ENCODE assay signal across 25 mouse cellular contexts in genomic region chr14:41030989-41031513, GRCm38 (mm10). TPM values are rescaled to one million over a fixed set of nuclear protein-coding genes. Genes with fewer than 3 reads are reported as not detected.
A peak's percentile ranks its signal among the peaks of the same experiment; 100 is the strongest.
DNase-seq lines count a peak whose midpoint lies in the region; ATAC-seq and TF ChIP-seq lines count a peak whose summit lies in the region.
"Had no signal": no experiment of that assay in that cellular context is flagged by ENCODE, and none has a peak within 500 bp of the region (broad histone marks: within the 10 kb centered on the region; RNA-seq: fewer than 3 reads in every experiment).

No protein-coding gene starts in this region.

- no peak overlapping the region for H3K27ac ChIP-seq in CH12.LX (ENCODE audit: insufficient read depth, low read depth)
- no peak overlapping the region for H3K27ac ChIP-seq in forebrain, embryonic 10.5 days
- H3K27ac ChIP-seq in thymus, adult 2 months (ENCODE audit: control insufficient read depth, insufficient read depth, low read length): no peak overlapping the region
- H3K27ac ChIP-seq: embryonic facial prominence, embryonic 10.5 days; embryonic facial prominence, embryonic 12.5 days; forebrain, embryonic 12.5 days had no signal

- H3K4me2 ChIP-seq in CH12.LX (ENCODE audit: insufficient read depth, low read depth, poor library complexity, severe bottlenecking): no peak overlapping the region
- H3K4me2 ChIP-seq: embryonic facial prominence, embryonic 12.5 days; forebrain, embryonic 12.5 days had no signal

- no peak for TF ChIP-seq CTCF in CH12.LX (conservative IDR thresholded peaks at IDR 0.05 in 1 of 2, IDR thresholded peaks at IDR 0.05 in 1 of 2; ENCODE audit: low read depth in 2 of 2, low read length in 2 of 2)
- no peak for TF ChIP-seq CTCF in Patski (IDR thresholded peaks at IDR 0.05)
- TF ChIP-seq CTCF in thymus, adult 2 months (IDR thresholded peaks at IDR 0.05; ENCODE audit: borderline replicate concordance, control insufficient read depth, extremely low read depth, insufficient read depth, low read length, poor library complexity): no peak

- in situ Hi-C loops in CH12.LX (cut with MboI; ENCODE audit: low pct_ligation_motif_present, low pct_unique_long_range_greater_than_20kb, low sequenced_read_pairs): loop anchor here (10.0 kb wide), 1 partner anchor 116 kb away; no protein-coding TSS in a partner anchor
- in situ Hi-C loops in Patski (cut with MboI; ENCODE audit: low pct_unique_long_range_greater_than_20kb): loop anchor here (5.0 to 25.0 kb wide), 3 partner anchors 54 to 1494 kb away; no protein-coding TSS in a partner anchor

- TF ChIP-seq EP300 in CH12.LX (IDR thresholded peaks at IDR 0.05; ENCODE audit: low read length): peak; percentile 26; the same call in 1 of the 2 replicates

- WGBS in forebrain, embryonic 10.5 days: 94% methylated on average over 6 of the region's 6 CpGs
- 94% methylated on average over 6 of the region's 6 CpGs for WGBS in thymus, adult 2 months

- no peak for TF ChIP-seq POLR2A in CH12.LX (IDR thresholded peaks at IDR 0.05; ENCODE audit: low read depth, low read length)
- no peak for TF ChIP-seq POLR2A in thymus, adult 2 months (IDR thresholded peaks at IDR 0.05; ENCODE audit: control insufficient read depth, extremely low read depth, insufficient read depth, low read length, poor library complexity)

- DNase-seq in 3T3-L1 (ENCODE audit: low read depth, low spot score) (peak; percentile 44), CH12.LX (ENCODE audit: extremely low read depth) (no peak), Patski (ENCODE audit: low read depth, low spot score) (no peak)
- no peak for DNase-seq in forebrain, embryonic 10.5 days (ENCODE audit: extremely low spot score, low spot score)
- no peak for DNase-seq in heart, adult 18-20 months
- DNase-seq in thymus, adult 2 months: no peak
- DNase-seq: adrenal gland, adult 2 months; adrenal gland, postnatal 10 days; adrenal gland, postnatal 25 days; B cell, adult 2 months; cerebellum, adult 11 months; cerebellum, adult 18-20 months; cerebellum, adult 8-10 months; cerebellum, adult 9-11 months; cerebellum, postnatal 14 days; cerebellum, postnatal 36 days had no signal

- POLR2A ChIA-PET in Patski (lab: Charles Lee): interaction anchor here (1.5 kb wide), 1 partner anchor 19 kb away, joined by 3 read pairs; no protein-coding TSS in a partner anchor

- peaks cover 2 to 25% of the 10 kb centered on the region in 2 experiments; a peak in 3 of 4 replicates for H3K4me1 ChIP-seq in CH12.LX (ENCODE audit: control insufficient read depth in 1 of 2, insufficient read depth in 2 of 2)
- no peaks in the 10 kb centered on the region for H3K4me1 ChIP-seq in forebrain, embryonic 10.5 days
- H3K4me1 ChIP-seq in thymus, adult 2 months (replicated peaks; ENCODE audit: control insufficient read depth, insufficient read depth, low read length): no peaks in the 10 kb centered on the region
- H3K4me1 ChIP-seq: embryonic facial prominence, embryonic 10.5 days; embryonic facial prominence, embryonic 12.5 days; forebrain, embryonic 12.5 days had no signal

- no peak overlapping the region for H3K9ac ChIP-seq in CH12.LX (ENCODE audit: insufficient read depth, low read depth)
- H3K9ac ChIP-seq: embryonic facial prominence, embryonic 12.5 days; forebrain, embryonic 12.5 days had no signal

- dilution Hi-C loops in CH12.LX (cut with MboI; ENCODE audit: extremely low pct_ligation_motif_present, extremely low pct_unique_long_range_greater_than_20kb, low sequenced_read_pairs): no loop called here

- H3K9me3 ChIP-seq in CH12.LX (replicated peaks; ENCODE audit: low read length): no peaks in the 10 kb centered on the region
- no peaks in the 10 kb centered on the region for H3K9me3 ChIP-seq in forebrain, embryonic 10.5 days
- H3K9me3 ChIP-seq: embryonic facial prominence, embryonic 10.5 days; embryonic facial prominence, embryonic 12.5 days; forebrain, embryonic 12.5 days had no signal

- no peak overlapping the region for H3K4me3 ChIP-seq in CH12.LX (replicated peaks in 1 of 3; ENCODE audit: low read depth in 2 of 3, low read length in 2 of 3, poor library complexity in 1 of 3)
- H3K4me3 ChIP-seq in forebrain, embryonic 10.5 days: no peak overlapping the region
- no peak overlapping the region for H3K4me3 ChIP-seq in thymus, adult 2 months (ENCODE audit: control insufficient read depth, insufficient read depth, low read length)
- H3K4me3 ChIP-seq: embryonic facial prominence, embryonic 10.5 days; embryonic facial prominence, embryonic 12.5 days; forebrain, embryonic 12.5 days had no signal

- H3K27me3 ChIP-seq in CH12.LX (replicated peaks) (no peaks in the 10 kb centered on the region), Patski (no peaks in the 10 kb centered on the region)
- H3K27me3 ChIP-seq in forebrain, embryonic 10.5 days (ENCODE audit: poor library complexity, severe bottlenecking): no peaks in the 10 kb centered on the region
- no peaks in the 10 kb centered on the region for H3K27me3 ChIP-seq in thymus, adult 2 months (ENCODE audit: control insufficient read depth, insufficient read depth, low read length)
- H3K27me3 ChIP-seq: embryonic facial prominence, embryonic 12.5 days had no signal

- no peaks in the 10 kb centered on the region for H3K36me3 ChIP-seq in CH12.LX (replicated peaks in 1 of 2; ENCODE audit: control insufficient read depth in 1 of 2, insufficient read depth in 1 of 2, low read length in 1 of 2)
- H3K36me3 ChIP-seq in forebrain, embryonic 10.5 days (replicated peaks): no peaks in the 10 kb centered on the region
- no peaks in the 10 kb centered on the region for H3K36me3 ChIP-seq in thymus, adult 2 months (ENCODE audit: control insufficient read depth, insufficient read depth, low read length)
- H3K36me3 ChIP-seq: embryonic facial prominence, embryonic 10.5 days; embryonic facial prominence, embryonic 12.5 days; forebrain, embryonic 12.5 days had no signal

- H3K79me2 ChIP-seq in CH12.LX (replicated peaks; ENCODE audit: control insufficient read depth, extremely low read depth, insufficient read depth, poor library complexity, severe bottlenecking): no peaks in the 10 kb centered on the region

- CTCF ChIA-PET in Patski (lab: Charles Lee): interaction anchor here (1.0 to 2.0 kb wide), 7 partner anchors 11 to 57 kb away, joined by 3 to 15 read pairs (median 3); partner anchors contain the start of gene Fam213a

- ATAC-seq in Patski: peak; percentile 60
- ATAC-seq: CD4-positive, CD25-positive, alpha-beta regulatory T cell, adult 4 months; forebrain, embryonic 14.5 days; forebrain, embryonic 16.5 days had no signal

- no peak for TF ChIP-seq RAD21 in CH12.LX (IDR thresholded peaks at IDR 0.05; ENCODE audit: low read depth, low read length)

TF ChIP-seq in CH12.LX, 34 proteins besides CTCF, POLR2A, EP300 and RAD21:
- TF ChIP-seq GABPA (IDR thresholded peaks at IDR 0.05; ENCODE audit: insufficient replicate concordance, low read depth, low read length) (no peak), NRF1 (IDR thresholded peaks at IDR 0.05; ENCODE audit: low read depth, low read length) (no peak), NELFE (IDR thresholded peaks at IDR 0.05; ENCODE audit: low read depth, low read length) (no peak), MXI1 (IDR thresholded peaks at IDR 0.05; ENCODE audit: low read depth, low read length) (no peak), UBTF (IDR thresholded peaks at IDR 0.05; ENCODE audit: low read depth, low read length) (no peak), MYC (IDR thresholded peaks at IDR 0.05; ENCODE audit: low read depth, low read length) (no peak), RCOR1 (conservative IDR thresholded peaks at IDR 0.05; ENCODE audit: low read depth, low read length) (no peak), MAFK (IDR thresholded peaks at IDR 0.05; ENCODE audit: insufficient replicate concordance, low read length) (no peak), CHD1 (IDR thresholded peaks at IDR 0.05; ENCODE audit: low read depth, low read length) (no peak), TBP (conservative IDR thresholded peaks at IDR 0.05; ENCODE audit: low read depth, low read length) (no peak), MEF2A (IDR thresholded peaks at IDR 0.05; ENCODE audit: borderline replicate concordance, low read depth, low read length) (no peak), USF1 (IDR thresholded peaks at IDR 0.05; ENCODE audit: low read depth, low read length) (no peak), ELF1 (IDR thresholded peaks at IDR 0.05; ENCODE audit: low read depth, low read length) (no peak), SIN3A (IDR thresholded peaks at IDR 0.05; ENCODE audit: low read length) (no peak), CHD2 (IDR thresholded peaks at IDR 0.05; ENCODE audit: low read length) (no peak), ETS1 (conservative IDR thresholded peaks at IDR 0.05; ENCODE audit: low read depth, low read length) (no peak; the same call in 1 of the 2 replicates), ZKSCAN1 (IDR thresholded peaks at IDR 0.05; ENCODE audit: borderline replicate concordance, low read depth, low read length) (no peak), POLR2AphosphoS2 (IDR thresholded peaks at IDR 0.05; ENCODE audit: low read depth, low read length) (no peak)
TF ChIP-seq in CH12.LX: peak in this region for 0.

RNA-seq across cellular contexts. Expression of gene Fam213a, which starts 17.5 kb away (rescaled TPM):
- 15.6 and 17.1 TPM in 2 replicates for total RNA-seq in CH12.LX (2012; rRNA removed)
- 11.6 and 12.0 TPM in 2 replicates for total RNA-seq in CH12.LX (2014; rRNA removed)
- polyA plus RNA-seq in CH12.LX (2012; ENCODE audit: insufficient read length, low read depth): 12.3 and 14.1 TPM in 2 replicates
- 13.2 TPM for polyA plus RNA-seq in Patski (2021)
- polyA plus RNA-seq in forebrain, embryonic 10.5 days (2016; fragmentation: Nextera tagmentation; extraction: Ambion mirVana): 49.4 and 50.5 TPM in 2 replicates
- 10 to 100 TPM; 33.8 to 46.0 TPM for total RNA-seq in heart, adult 18-20 months (2021)
- polyA plus RNA-seq in thymus, adult 2 months (2012; rRNA removed): 7.3 and 7.8 TPM in 2 replicates

RNA-seq across cellular contexts. Expression of gene Dydc2, which starts 38.0 kb away (rescaled TPM):
- total RNA-seq in CH12.LX (2012; rRNA removed): not detected in 2 replicates
- total RNA-seq in CH12.LX (2014; rRNA removed): 0.32 TPM in 1 of 2 replicates, not detected in the other
- polyA plus RNA-seq in CH12.LX (2012; ENCODE audit: insufficient read length, low read depth): 0.67 TPM in 1 of 2 replicates, not detected in the other
- 0.26 TPM for polyA plus RNA-seq in Patski (2021)
- 0.36 TPM in 1 of 2 replicates, not detected in the other for polyA plus RNA-seq in forebrain, embryonic 10.5 days (2016; fragmentation: Nextera tagmentation; extraction: Ambion mirVana)
- total RNA-seq in heart, adult 18-20 months (2021): not detected
- not detected in 2 replicates for polyA plus RNA-seq in thymus, adult 2 months (2012; rRNA removed)
- total RNA-seq: adrenal gland, postnatal 10 days; ES-E14; MEL had no signal
- polyA plus RNA-seq: adrenal gland, adult 2 months; CD4-positive, CD25-positive, alpha-beta regulatory T cell, adult 4 months; embryonic facial prominence, embryonic 10.5 days; forebrain, embryonic 12.5 days had no signal

RNA-seq across cellular contexts. Expression of gene Dydc1, which starts 41.7 kb away (rescaled TPM):
- not detected in 2 replicates for total RNA-seq in CH12.LX (2012; rRNA removed)
- not detected in 2 replicates for total RNA-seq in CH12.LX (2014; rRNA removed)
- not detected in 2 replicates for polyA plus RNA-seq in CH12.LX (2012; ENCODE audit: insufficient read length, low read depth)
- not detected for polyA plus RNA-seq in Patski (2021)
- polyA plus RNA-seq in forebrain, embryonic 10.5 days (2016; fragmentation: Nextera tagmentation; extraction: Ambion mirVana): not detected in 2 replicates
- total RNA-seq in heart, adult 18-20 months (2021): not detected
- polyA plus RNA-seq in thymus, adult 2 months (2012; rRNA removed): 0.09 TPM in 1 of 2 replicates, not detected in the other
- total RNA-seq: adrenal gland, adult 2 months; adrenal gland, postnatal 10 days; adrenal gland, postnatal 25 days; ES-E14; MEL had no signal
- polyA plus RNA-seq: adrenal gland, adult 2 months; CD4-positive, CD25-positive, alpha-beta regulatory T cell, adult 4 months; embryonic facial prominence, embryonic 10.5 days; embryonic facial prominence, embryonic 12.5 days; forebrain, embryonic 12.5 days; forebrain, embryonic 16.5 days; frontal cortex, adult 2 months had no signal
